In the genomic region with DNA sequence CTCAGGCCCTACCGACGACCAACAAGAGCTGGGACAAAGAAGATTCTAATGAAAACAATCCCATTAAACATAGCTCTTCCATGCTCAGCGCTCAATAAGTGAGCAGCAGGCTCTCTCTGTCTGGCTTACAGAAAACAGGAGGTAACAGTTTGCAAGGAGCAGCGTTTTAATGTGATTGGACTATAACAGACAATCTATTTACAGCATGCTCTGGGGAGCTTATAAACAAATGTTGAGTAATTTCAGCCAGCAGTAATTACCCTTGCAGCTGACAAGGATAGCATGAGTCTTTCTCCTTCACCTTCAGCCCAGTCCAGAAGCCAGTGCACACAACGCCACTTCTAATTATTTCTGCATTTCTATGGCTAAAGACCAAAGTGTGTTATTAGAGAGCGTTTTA, we compare ENCODE assay signal across 14 mouse cellular contexts.
DNase-seq lines count a peak whose midpoint lies in the region; ATAC-seq and TF ChIP-seq lines count a peak whose summit lies in the region.
"Had no signal": no experiment of that assay in that cellular context is flagged by ENCODE, and none has a peak within 500 bp of the region (broad histone marks: within the 10 kb centered on the region; RNA-seq: fewer than 3 reads in every experiment).

No protein-coding gene starts in this region.

- TF ChIP-seq POLR2A in kidney, adult 2 months (IDR thresholded peaks at IDR 0.05; ENCODE audit: low read depth, low read length): no peak

- H3K9me3 ChIP-seq in lung, embryonic 15.5 days: no peaks in the 10 kb centered on the region
- H3K9me3 ChIP-seq in forebrain, embryonic 14.5 days (replicated peaks; ENCODE audit: control insufficient read depth, low read length): no peaks in the 10 kb centered on the region
- H3K9me3 ChIP-seq in hindbrain, embryonic 13.5 days: no peaks in the 10 kb centered on the region
- no peaks in the 10 kb centered on the region for H3K9me3 ChIP-seq in neural tube, embryonic 13.5 days
- H3K9me3 ChIP-seq: heart, embryonic 13.5 days; kidney, embryonic 15.5 days had no signal

- TF ChIP-seq CTCF in kidney, adult 2 months (conservative IDR thresholded peaks at IDR 0.05; ENCODE audit: insufficient read depth, insufficient read length, low read depth, low read length): no peak

- no peaks in the 10 kb centered on the region for H3K4me1 ChIP-seq in lung, embryonic 15.5 days
- peaks cover 19% of the 10 kb centered on the region for H3K4me1 ChIP-seq in forebrain, embryonic 14.5 days (ENCODE audit: control insufficient read depth, insufficient read depth, low read length)
- H3K4me1 ChIP-seq in hindbrain, embryonic 13.5 days (replicated peaks): peaks cover 28% of the 10 kb centered on the region
- H3K4me1 ChIP-seq in neural tube, embryonic 13.5 days (replicated peaks): peaks cover 33% of the 10 kb centered on the region
- no peaks in the 10 kb centered on the region for H3K4me1 ChIP-seq in kidney, adult 2 months (ENCODE audit: control insufficient read depth, insufficient read depth, low read length)

- no peak overlapping the region for H3K4me2 ChIP-seq in lung, embryonic 15.5 days
- no peak overlapping the region for H3K4me2 ChIP-seq in forebrain, embryonic 14.5 days (ENCODE audit: low read length)
- H3K4me2 ChIP-seq in hindbrain, embryonic 13.5 days: no peak overlapping the region
- H3K4me2 ChIP-seq in neural tube, embryonic 13.5 days: no peak overlapping the region
- H3K4me2 ChIP-seq: heart, embryonic 13.5 days; kidney, embryonic 15.5 days had no signal

- 42% methylated on average over 6 of the region's 6 CpGs for WGBS in lung, embryonic 15.5 days
- 12% methylated on average over 6 of the region's 6 CpGs for WGBS in forebrain, embryonic 14.5 days
- 43% methylated on average over 6 of the region's 6 CpGs for WGBS in hindbrain, embryonic 13.5 days
- 30% methylated on average over 6 of the region's 6 CpGs for WGBS in neural tube, embryonic 13.5 days
- WGBS in kidney, adult 2 months: 58% methylated on average over 6 of the region's 6 CpGs

- H3K9ac ChIP-seq in lung, embryonic 15.5 days: no peak overlapping the region
- no peak overlapping the region for H3K9ac ChIP-seq in forebrain, embryonic 14.5 days (ENCODE audit: low read length)
- H3K9ac ChIP-seq in hindbrain, embryonic 13.5 days: no peak overlapping the region
- no peak overlapping the region for H3K9ac ChIP-seq in neural tube, embryonic 13.5 days
- H3K9ac ChIP-seq: heart, embryonic 13.5 days; kidney, embryonic 15.5 days had no signal

- H3K27me3 ChIP-seq in lung, embryonic 15.5 days: no peaks in the 10 kb centered on the region
- H3K27me3 ChIP-seq in forebrain, embryonic 14.5 days (replicated peaks; ENCODE audit: control insufficient read depth, insufficient read depth, low read length): peaks cover 2% of the 10 kb centered on the region; the same call in 1 of the 2 replicates
- no peaks in the 10 kb centered on the region for H3K27me3 ChIP-seq in hindbrain, embryonic 13.5 days
- no peaks in the 10 kb centered on the region for H3K27me3 ChIP-seq in neural tube, embryonic 13.5 days
- H3K27me3 ChIP-seq in kidney, adult 2 months (replicated peaks; ENCODE audit: control insufficient read depth, insufficient read depth, low read length): no peaks in the 10 kb centered on the region
- H3K27me3 ChIP-seq: heart, embryonic 13.5 days; kidney, embryonic 15.5 days had no signal

- H3K36me3 ChIP-seq in lung, embryonic 15.5 days: no peaks in the 10 kb centered on the region
- no peaks in the 10 kb centered on the region for H3K36me3 ChIP-seq in forebrain, embryonic 14.5 days (ENCODE audit: control insufficient read depth, insufficient read depth, low read length)
- H3K36me3 ChIP-seq in hindbrain, embryonic 13.5 days: no peaks in the 10 kb centered on the region
- no peaks in the 10 kb centered on the region for H3K36me3 ChIP-seq in neural tube, embryonic 13.5 days
- no peaks in the 10 kb centered on the region for H3K36me3 ChIP-seq in kidney, adult 2 months (ENCODE audit: control insufficient read depth, insufficient read depth, low read length)
- H3K36me3 ChIP-seq: heart, embryonic 13.5 days; kidney, embryonic 15.5 days had no signal

- intact Hi-C loops in left cerebral cortex, postnatal 36 days (cut with DNase I): no loop called here

- H3K4me3 ChIP-seq in lung, embryonic 15.5 days: no peak overlapping the region
- H3K4me3 ChIP-seq in forebrain, embryonic 14.5 days (ENCODE audit: low read depth, low read length): no peak overlapping the region
- no peak overlapping the region for H3K4me3 ChIP-seq in hindbrain, embryonic 13.5 days
- no peak overlapping the region for H3K4me3 ChIP-seq in neural tube, embryonic 13.5 days
- no peak overlapping the region for H3K4me3 ChIP-seq in kidney, adult 2 months (ENCODE audit: insufficient read depth, low read depth, low read length)
- H3K4me3 ChIP-seq: heart, embryonic 13.5 days; kidney, embryonic 15.5 days had no signal

- ATAC-seq in lung, embryonic 15.5 days (ENCODE audit: borderline replicate concordance, extremely low read depth, low FRiP score, low TSS enrichment): peak; percentile 77; the same call in 1 of the 2 replicates
- peak; percentile 60 for ATAC-seq in forebrain, embryonic 14.5 days
- peak; percentile 82 for ATAC-seq in hindbrain, embryonic 13.5 days (ENCODE audit: low FRiP score)
- ATAC-seq in neural tube, embryonic 13.5 days (ENCODE audit: low read depth): peak; percentile 78

- H3K27ac ChIP-seq in lung, embryonic 15.5 days: no peak overlapping the region
- H3K27ac ChIP-seq in forebrain, embryonic 14.5 days (ENCODE audit: low read depth, low read length): no peak overlapping the region
- no peak overlapping the region for H3K27ac ChIP-seq in hindbrain, embryonic 13.5 days
- H3K27ac ChIP-seq in neural tube, embryonic 13.5 days (replicated peaks): no peak overlapping the region; the same call in 1 of the 2 replicates
- H3K27ac ChIP-seq in kidney, adult 2 months (ENCODE audit: insufficient read depth, low read depth, low read length): no peak overlapping the region
- H3K27ac ChIP-seq: heart, embryonic 13.5 days; kidney, embryonic 15.5 days had no signal

- no peak for DNase-seq in lung, postnatal 14 days
- DNase-seq in forebrain, embryonic 14.5 days (ENCODE audit: low spot score): peak; percentile 73
- no peak for DNase-seq in kidney, adult 2 months
- no peak for DNase-seq in left cerebral cortex, postnatal 36 days (ENCODE audit: low spot score in 2 of 2)
- DNase-seq in heart, adult 9 months (ENCODE audit: low spot score in 2 of 2): no peak
- DNase-seq: cerebellum, adult 9-11 months; gastrocnemius, postnatal 36 days; layer of hippocampus, adult 9-11 months; thymus, postnatal 25 days had no signal
